Mouse (Mus musculus) c-Kit-positive CD71-positive TER-119-positive erythroid progenitor cells, embryonic 14.5 days (primary cell): ENCODE results near the gene Fip1l1.

Source experiments
- DNase-seq: peaks from one replicate; pipeline ENCODE4 v3.0.0-alpha.2; 2013; ENCODE audit warnings: low spot score

The Fip1l1 gene

DNA sequence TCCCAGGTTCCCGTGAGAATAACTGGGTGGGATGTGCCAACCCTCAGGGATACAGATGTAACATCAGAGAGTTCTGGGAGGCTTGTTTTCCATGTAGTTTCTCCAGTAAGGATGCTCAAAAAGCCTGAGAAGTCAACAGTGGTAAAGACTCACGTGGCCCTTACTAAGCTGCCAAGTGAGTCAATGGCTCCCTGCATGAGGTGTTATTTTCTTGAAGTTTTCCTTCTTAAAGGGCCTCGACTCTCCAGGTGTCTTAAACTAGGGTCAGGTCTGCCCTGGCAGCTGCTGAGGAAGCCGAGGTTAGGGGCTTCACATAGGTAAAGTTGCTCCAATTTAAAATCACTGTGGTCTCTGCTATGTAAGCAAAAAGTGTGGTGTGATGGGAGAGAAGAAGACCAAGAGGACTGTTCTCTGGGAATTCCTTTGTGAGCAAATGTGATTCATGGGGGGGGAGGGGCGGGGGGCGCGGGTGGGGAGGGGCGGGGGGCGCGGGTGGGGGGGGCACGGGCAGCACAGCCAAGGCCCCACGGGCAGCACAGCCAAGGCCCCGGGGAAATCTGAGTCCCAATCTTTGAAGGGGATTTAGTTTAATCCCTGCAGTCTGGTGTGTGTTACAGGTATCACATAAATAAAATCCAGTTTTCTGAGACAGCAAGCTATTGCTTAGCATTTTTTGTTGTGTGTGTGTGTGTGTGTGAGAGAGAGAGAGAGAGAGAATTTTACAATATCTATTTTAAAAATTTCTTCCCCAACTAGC lies 82.7 kb downstream of the Fip1l1 start:
- DNase-seq, result no peak

DNA sequence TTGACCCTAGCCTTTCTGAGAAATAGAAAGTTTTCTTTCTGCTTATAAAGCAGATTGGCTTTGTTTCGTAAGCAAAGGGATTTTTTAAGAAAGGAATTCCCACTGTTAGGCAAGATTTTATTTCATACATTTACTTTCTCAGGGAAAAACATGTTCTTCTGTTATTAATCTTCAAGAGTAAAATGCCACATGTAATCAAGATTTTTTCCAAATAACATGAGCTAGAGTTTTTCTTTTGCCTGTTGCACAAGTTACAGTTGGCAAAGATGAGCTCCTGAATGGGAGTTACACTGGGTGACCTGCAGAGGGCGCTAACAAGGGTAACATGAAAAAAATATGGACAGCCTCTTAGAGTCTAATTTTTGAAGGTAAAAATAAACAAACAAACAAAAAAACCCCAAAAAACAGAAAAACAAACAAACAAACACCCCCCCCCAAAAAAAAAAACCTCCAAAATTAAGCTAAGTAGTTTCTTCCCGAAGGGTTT lies 83.4 kb downstream of the Fip1l1 start:
- peak; percentile 15 for DNase-seq

DNA sequence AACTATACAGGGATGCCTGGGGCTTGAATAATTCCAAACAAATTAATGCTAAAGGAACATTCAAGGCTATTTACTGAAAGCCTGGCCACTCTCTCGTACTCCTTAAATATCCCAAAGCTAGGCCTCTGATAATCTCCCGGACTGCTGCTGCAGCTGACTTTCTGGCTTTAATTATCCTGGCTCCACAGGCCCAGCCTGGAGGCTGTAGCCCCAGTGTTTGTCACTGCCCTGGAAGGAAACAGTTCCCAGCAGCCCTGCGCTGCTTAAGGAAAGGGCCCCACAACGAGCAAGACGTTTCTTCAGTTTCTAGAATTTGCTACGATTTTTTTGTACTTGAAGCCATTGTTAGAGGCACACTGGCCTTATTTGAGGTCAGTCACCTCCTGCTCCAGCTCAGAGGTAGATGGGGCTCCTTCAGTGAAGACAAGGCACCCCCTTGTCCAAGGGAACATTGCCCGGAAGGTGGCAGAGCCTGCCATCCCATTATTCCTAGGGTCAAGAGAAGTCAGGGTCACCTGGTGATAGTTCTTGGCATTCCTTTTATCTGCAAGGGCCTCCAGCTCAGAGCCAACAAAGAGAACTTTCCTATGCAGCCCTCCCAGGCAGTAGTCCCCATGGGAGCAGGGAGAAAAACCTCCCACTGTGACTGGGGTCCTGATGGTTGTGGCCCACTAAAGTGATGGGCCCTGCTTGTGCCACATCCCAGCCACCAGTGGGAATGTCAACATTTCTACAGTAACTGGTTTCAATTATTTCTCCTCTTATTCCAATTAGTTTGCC lies 86.6 kb downstream of the Fip1l1 start:
- DNase-seq, result no peak

DNA sequence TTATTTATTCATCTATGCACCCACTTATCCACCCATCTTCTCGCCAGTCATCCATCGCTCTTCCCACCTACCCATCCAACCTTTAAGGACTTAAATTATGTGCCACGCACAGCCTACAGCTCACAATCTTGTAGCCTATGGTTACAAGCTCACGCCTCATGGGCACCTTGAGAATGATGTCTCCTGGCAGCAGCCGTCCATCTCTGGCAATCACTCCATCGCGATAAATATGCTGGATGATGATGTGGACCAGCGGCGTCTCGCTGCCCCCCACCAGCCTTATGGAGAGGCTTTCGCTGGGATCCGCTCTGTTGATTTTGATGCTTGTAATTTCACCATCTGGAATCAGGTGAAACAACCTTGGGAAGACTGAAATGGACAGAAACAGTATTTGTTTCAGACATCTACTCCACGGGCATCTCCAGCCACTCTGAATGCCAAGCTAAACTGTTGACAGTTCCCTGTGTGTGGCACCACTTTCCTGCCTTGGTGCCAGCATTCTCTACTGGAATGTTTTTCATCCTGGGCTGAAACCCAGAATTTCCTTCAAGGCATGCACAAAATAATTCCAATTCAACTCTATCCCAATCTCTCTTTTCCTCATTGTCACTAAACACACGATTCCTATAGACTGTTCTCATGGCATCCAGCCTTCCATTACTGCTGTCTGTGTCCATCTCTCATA lies 88.2 kb downstream of the Fip1l1 start:
- DNase-seq, result no peak

DNA sequence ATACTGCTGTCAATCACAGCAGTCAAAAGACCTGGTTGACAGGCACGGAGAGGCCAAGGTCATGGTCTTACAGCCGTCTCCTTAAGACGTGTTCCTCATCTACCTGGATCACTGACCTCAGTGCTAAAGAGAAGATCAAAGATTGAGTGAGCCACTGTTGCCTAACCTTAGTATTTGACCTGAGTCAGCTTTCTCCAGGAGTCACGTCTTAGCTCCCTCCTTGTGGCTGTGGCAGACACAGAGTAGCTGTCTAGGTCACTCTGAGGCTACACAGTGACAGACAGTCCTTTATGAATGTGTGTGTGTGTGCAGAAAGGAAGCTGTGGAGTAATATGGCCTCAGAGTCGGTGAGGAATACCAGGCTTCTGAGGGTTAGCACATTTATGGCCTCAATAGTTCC lies 89.1 kb downstream of the Fip1l1 start:
- DNase-seq, result no peak

DNA sequence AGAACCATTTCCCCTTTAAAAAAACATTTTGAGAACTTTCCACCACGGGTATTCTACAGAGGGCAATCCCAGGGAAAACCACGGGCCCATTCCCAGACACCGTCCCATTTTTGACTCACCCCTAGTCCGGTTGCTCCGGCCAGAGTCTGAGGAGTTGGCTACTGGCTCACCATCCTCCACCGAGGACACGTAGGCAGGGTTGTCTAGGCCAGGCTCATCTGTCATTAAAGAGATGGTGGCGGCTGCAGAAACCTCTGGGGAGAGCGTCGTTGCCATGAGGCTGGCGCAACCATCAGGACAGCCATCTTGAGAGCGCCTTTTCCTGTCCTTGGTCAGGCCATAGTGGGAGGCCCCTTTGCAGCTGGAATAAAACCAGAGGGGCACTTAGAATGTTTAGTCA lies 92.8 kb downstream of the Fip1l1 start:
- no peak for DNase-seq

DNA sequence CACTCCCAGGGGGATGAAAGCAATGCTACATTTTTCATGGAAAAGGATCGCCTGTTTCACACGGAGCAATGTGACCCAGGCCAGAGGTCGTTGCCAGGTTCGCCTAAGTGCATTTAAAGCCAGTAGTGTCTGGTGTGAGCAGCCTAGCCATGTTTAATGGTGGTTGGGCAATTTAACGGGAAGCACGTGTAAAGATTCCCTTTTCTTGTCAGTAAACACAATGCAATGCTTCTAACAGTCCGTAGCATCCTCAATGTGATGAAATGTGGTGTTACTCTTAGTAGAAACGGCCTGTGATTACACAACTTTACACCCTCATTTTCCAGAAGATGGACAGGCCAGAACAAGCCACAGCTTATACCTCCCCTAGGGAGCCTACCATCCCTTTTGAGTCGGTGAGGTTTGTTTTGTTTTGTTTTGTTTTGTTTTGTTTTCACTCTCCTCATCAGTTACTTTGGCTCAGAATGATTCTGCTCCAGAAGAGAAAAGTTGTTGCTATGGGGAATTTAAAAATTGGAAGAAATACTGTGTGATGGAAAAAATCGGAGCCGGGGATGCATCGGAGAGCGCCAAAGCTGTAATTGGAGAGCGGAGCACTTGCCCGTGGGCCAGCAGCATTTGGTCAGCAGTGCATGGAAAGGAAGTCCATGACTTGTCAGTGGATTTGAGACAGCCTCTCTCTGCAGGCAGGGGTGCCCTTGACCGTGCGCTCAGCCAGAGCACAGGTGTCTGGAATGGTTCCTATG lies 97.3 kb downstream of the Fip1l1 start:
- no peak for DNase-seq

DNA sequence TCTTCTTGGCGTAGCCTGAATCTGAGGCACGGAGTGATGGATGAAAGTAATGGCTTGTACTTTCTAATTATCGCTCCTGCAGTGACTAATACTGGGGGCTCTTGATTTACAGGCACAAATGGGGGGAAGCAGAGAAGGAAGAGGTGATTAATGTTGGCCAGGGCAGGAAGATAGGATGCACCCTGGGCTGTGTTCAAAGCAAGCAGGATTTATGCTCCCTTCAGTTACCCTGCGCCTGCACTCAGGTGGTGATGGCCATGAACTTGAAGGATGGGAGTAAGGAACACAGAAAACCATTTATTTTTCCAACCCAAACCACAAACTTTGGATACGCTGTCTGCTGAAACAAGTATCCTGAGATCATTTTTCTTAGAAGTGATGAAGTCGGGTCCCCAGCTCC lies 98.2 kb downstream of the Fip1l1 start:
- no peak for DNase-seq

DNA sequence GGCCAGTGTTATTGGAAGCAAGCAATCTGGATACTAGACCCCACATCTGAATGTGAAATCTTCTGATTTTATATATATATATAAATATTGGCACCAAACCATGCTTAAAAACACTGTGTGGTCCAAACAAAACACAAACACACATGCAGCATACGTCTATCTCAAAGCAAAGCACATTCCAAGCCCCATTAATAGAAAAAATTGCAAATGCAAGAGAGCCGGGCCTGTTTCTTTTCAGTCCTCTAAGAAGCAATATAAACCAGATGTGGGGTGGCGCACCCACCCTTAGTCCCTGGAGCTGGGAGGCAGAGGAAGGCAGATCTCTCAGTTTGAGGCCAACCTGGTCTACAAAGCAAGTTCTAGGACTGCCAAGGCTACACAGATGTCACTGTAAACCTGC lies 99.1 kb downstream of the Fip1l1 start:
- DNase-seq, result no peak

DNA sequence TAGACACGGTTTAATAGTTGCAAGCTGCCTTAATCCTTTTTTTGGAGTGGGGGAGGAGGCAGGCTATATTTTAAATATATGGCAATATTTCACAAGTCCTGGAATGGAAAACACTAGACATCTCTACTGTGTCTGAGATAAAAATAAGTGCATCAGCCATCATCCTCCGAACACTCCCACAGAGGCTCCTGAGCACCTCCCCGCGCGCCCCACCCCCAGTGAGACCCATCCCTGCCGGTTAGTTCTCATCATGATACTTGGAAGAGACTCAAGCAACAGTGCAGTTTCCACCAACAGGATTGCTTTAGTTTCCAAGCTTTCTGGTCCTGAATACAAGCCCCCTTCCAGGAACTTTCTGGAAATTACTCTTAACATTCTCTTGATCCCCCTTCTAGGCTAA lies 104.3 kb downstream of the Fip1l1 start:
- DNase-seq, result no peak

DNA sequence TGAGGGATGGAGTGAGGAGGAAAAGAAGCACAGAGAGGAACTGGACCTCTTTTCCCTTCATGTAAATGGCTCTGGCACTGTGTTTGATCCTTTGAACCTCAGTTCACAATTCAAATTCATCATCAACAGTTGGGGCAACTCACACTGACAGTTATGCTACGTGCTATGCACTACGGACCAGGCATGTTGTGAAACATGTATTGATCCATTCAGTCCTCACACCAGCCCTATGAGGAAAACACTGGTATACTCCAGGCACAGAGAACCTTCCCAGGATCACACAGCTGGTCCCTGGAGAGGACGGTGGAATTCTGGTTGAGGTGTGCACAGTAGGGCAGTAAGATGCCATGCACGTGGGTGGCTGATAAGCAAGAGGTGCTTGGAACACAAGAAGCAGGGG lies 105.3 kb downstream of the Fip1l1 start:
- no peak for DNase-seq

DNA sequence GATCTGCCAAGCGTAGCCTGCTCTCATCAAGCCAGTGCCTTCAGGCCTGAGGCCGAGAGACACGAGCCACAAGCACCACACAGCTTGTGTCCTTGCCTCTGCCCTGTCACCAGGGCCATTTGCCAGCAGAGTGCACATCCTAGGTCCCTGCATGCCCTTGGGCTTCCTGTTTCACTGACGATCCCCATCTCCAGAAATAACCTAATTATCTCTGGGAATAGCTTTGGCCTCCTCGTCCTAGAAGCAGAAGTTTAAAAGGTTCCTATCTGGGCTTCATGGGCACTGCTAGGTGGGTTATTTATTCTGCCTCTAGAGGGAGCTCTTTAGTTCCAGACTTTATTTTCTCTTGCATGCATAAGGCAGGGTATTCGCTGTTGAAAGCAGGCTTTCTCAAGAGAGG lies 105.8 kb downstream of the Fip1l1 start:
- peak; percentile 11 for DNase-seq

DNA sequence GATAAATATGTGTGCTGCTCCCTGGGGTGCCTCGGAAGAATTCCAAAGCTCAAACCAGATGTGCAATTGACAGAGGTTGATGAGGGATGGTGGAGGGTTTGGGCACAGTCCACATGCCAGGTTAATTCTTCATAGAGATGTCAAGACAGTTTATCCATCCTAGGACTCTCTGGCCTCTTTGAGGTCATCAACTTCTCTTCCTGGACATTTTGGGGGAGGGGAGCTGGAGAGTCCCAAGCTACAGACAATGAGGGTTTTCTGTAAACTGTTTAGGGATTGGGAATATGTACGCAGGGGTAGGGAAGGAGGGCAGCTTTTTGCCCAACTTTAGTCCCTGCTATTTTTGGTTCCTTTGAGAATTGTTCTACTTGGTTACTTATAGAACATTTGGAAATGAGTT lies 107.0 kb downstream of the Fip1l1 start:
- no peak for DNase-seq

DNA sequence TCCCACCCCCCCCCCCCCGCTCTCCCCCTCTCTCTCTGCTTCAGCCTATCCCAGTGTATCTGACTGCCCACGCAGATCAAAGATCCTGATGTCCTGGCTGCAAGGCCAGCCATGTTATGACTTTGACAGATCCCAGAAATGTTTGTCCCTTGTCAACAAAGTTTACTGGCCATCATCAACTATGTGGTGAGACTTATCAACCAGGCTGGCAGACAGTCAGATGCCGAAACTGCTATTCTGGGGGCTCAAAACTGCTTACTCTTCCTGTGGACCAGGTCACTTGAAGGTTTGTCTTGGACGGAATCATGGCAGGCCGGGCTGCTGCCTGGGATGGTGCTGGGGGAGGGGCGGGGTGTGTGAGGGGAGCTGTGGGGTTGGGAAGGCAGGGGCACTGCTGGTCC lies 112.3 kb downstream of the Fip1l1 start:
- no peak for DNase-seq

DNA sequence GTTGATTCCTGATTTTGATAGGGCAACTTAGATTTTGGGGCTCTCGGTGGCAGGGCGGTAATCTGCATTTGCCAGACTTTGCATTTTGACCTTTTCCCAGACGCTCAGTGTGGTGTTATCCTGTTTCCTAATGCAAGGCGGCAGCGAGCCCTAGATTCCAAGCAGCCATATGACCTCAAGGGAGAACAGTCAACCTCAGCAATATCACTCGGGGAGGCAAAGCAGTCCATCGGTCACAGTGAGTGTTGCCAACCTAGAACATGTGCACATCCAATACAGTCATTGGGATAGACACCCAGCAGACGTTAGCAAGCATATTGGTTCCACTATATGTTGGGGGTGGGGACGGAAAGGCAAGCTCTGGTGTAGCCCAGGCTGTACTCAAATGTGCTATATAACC lies 113.0 kb downstream of the Fip1l1 start:
- no peak for DNase-seq
